Mouse (Mus musculus) neutrophil, adult 83 days (primary cell): ENCODE data around the gene Aldh18a1. TPM values are rescaled to one million over a fixed set of nuclear protein-coding genes. Genes with fewer than 3 reads are reported as not detected.

Source experiments
- total RNA-seq, 2 experiments: library from RNA; stranded (reverse); gene quantifications; one replicate each; pipeline ENCODE4 v1.2.4; 2023

The Aldh18a1 gene
- total RNA-seq, result 10 to 100 TPM; 12.9 to 18.1 TPM

DNA sequence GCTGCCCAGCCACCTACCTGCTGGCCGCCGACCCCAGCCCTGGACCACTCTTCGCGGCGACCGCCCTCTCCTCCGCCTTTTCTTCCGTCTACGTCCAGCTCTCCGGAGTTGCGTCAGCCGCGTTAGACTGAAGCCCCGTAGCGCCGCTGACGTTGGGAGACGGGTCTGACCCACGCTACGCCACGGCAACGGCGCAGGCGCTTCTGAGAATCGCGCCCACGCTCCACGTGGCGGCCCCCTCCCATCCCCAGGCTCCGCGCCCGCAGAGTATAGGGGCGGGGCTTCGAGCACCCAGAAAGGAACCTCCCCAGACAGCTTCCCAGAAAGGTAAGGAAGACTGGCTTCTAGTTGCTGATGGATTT is at the start of gene Aldh18a1:
TSS of gene Aldh18a1 (minus strand) at position 171 of the 362 bp plus-strand sequence.

DNA sequence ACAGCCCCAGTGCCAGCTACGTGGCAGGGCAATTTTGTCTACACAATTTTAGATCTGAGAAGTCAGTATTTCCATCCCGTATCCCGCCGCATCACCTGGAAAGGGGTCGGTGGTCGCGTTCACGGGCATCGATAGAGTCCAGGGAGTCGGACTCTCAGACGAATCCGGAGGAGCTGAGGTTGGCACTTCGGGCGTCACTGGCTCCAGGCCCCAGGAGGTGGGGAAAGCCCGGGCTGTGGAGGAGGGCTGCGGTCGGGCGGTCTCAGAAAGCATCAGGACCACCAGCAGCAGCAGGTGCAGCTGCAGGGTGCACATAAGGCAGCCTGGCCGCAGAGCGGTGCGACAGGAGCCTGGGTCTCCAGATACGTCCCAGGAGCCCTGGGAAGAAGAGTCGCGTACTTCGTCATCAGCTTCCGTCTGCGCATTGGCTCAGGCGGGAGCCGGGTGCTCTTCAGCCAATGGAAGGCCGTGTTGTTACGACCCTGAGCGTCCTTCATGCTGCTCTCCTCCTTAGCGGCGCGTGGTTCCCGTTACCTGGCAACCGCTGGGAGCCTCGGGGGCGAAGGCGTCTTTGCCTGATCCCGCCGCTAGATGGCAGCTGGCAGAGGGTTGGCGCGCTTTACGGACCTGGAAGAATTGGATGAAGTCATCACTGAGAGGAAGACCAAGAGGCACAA is 23.7 kb upstream of the Aldh18a1 start, which contains the start of the genes Tctn3 and Entpd1:
TSS of gene Tctn3 (minus strand) at position 404 of the 677 bp plus-strand sequence.
TSS of gene Entpd1 (plus strand) at position 537 of the 677 bp plus-strand sequence.

DNA sequence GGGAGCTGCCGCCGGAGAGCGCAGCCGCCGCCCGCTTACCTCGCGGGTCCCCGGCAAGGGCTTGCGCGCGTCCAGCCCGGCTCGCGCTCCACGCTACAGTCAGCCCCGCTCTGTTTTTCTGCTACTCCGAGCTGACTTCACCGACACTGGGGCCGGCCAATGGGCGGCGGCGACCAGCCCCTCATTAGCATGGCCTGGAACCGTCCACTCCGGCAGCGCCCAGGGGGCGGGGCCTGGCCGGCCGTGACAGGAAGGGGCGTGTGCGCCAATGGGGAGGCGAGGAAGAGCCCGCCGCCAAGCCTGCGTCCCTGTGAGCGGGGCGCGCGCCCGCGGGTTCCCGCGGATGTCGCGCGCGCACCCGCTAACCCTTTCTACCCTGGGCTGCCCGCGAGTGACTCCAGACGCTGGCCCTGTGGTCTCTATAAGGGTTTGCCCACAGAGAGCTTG is 74.6 kb downstream of the Aldh18a1 start, which contains the start of gene Sorbs1:
TSS of gene Sorbs1 (minus strand) at position 148 of the 447 bp plus-strand sequence.

Other genes with a start within 250 kb of the Aldh18a1 start
- gene Sorbs1, start 74.7 kb downstream of the Aldh18a1 start, total RNA-seq, result 1 to 10 TPM; 5.3 to 7.5 TPM
- 1 to 10 TPM; 4.6 to 6.9 TPM for gene Tctn3, start 23.8 kb upstream of the Aldh18a1 start, total RNA-seq
- 10 to 100 TPM; 75.0 to 82.6 TPM for gene Entpd1, start 23.9 kb upstream of the Aldh18a1 start, total RNA-seq
- gene Cc2d2b, start 160.3 kb upstream of the Aldh18a1 start, total RNA-seq, result under 1 TPM; 0.15 to 0.51 TPM
- gene Ccnj, start 242.8 kb upstream of the Aldh18a1 start, total RNA-seq, result 1 to 10 TPM; 4.9 to 5.6 TPM